Mouse (Mus musculus) gastrocnemius, postnatal 10 days (tissue): ENCODE measurements around the gene 1700016C15Rik. TPM values are rescaled to one million over a fixed set of nuclear protein-coding genes. Genes with fewer than 3 reads are reported as not detected.

Experiments used
- DNase-seq: peaks from one replicate; pipeline ENCODE4 v3.0.0; 2021; ENCODE audit warnings: mixed read lengths
- total RNA-seq, 2 experiments: library from RNA; stranded (reverse); gene quantifications; 2 replicates each; pipeline ENCODE4 v1.2.3; 2021

Gene 1700016C15Rik
- total RNA-seq, 2 experiments from 2014 or later = 0.61 TPM; not detected in 1

GRCm38 (mm10) chr1:177717057-177717835 lies 12.4 kb upstream of the 1700016C15Rik start:
- no peak for DNase-seq

GRCm38 (mm10) chr1:177718340-177719028 lies 11.1 kb upstream of the 1700016C15Rik start:
- no peak for DNase-seq

DNA sequence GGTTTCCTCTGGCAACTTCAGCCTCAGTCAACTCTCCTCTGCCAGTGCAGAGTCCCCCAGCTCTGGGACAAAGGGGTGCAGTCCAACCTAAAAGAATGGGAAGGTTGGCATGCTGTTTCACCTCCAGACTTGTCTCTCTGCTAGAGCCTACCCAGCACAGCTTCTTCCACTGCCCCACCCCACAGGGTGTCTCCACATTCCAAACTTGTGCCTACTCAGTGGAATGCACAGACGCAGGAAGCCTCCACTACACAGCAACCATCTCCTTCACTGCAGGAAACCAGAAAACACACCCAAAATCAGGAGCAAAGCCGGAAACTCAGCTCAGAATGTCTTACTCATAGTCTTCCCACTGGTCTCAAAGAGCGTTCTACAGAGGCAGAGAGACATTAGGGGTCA lies 10.6 kb upstream of the 1700016C15Rik start:
- DNase-seq = no peak

GRCm38 (mm10) chr1:177723786-177724185 lies 5.8 kb upstream of the 1700016C15Rik start:
- DNase-seq = no peak

- DNase-seq = no peak
Observed at GRCm38 (mm10) chr1:177726870-177727269, 2.7 kb upstream of the 1700016C15Rik start.

GRCm38 (mm10) chr1:177727883-177728525 lies 1.6 kb upstream of the 1700016C15Rik start:
- DNase-seq = no peak

GRCm38 (mm10) chr1:177731973-177732372 lies 2.4 kb downstream of the 1700016C15Rik start:
- no peak for DNase-seq

- DNase-seq = no peak
Observed at GRCm38 (mm10) chr1:177737505-177738105, 8.0 kb downstream of the 1700016C15Rik start.

DNA sequence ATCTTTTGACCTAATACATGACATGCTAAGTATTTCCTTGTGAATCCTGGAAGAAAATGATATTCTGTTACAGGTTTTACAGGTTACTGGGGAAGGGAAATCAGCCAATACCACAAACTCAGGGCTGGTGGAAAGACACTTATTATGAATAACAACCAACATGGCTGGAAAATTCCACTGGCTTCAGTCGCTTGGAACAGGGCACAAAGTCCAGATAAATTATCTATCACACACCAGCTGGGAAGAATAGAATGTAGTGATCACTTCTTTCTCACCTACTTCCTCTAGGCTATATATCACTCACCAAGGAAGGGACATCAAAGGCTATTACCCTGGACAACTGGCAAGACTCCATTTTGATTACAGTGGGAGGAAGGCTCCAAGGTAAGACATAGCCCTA lies 11.1 kb downstream of the 1700016C15Rik start:
- DNase-seq = no peak

DNA sequence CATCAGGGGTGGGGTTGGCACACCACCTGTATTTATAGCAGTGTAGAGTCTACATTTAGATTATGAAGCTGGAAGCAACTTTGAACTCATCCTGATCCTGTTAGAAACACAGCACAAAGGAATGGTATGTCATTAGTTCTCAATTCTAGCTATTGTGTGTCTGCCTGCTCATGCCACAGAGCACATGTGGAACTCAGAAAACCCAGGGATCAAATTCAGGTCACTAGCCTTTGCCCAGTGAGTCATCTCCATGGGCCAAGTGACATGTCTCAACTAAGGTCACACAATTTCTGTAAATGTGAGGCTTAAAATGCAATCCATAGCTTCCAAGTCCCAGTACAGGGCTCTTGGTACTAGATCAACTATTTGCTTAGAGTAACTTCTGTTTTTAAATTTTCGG lies 12.5 kb downstream of the 1700016C15Rik start:
- DNase-seq = no peak

DNA sequence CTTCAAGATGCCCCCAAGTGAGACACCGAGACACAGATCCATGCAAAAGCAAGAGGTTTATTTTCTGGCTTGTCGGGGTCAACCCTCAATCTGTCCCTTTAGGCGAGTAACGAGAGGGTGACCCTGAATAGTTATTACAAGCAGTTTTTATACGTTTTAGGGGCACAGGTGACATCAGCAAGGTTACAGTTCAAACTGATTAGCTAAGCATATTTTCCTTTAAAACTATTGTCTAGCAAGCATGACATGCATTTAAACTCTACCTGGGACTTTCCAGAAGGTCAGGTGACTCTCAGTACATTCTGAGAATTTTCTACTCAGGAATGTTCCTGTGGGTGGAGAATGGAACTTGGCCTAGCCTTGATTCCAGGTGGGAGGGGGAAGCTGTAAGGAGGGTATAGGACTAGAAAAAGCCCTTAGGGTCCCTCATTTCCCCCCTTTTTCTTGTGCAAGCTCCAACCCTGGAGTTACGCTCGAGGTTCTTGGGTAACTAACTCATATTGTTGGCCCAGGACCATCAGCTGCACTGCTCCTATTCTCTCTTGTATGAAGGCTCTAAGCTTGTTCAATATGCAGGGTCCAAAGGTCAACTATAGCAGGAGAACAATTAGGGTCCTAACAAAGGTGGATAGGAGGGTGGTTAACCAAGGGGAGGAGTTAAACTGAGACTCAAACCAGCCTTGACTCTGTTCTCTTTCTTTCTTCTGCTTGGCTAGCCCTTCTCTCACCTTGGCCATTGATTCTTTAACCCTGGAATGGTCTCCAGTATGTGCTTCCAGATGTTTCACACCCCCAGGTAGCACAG lies 15.1 kb downstream of the 1700016C15Rik start:
- DNase-seq = no peak

GRCm38 (mm10) chr1:177747869-177748540 lies 18.4 kb downstream of the 1700016C15Rik start:
- DNase-seq = no peak

GRCm38 (mm10) chr1:177753496-177753895 lies 23.9 kb downstream of the 1700016C15Rik start:
- no peak for DNase-seq

DNA sequence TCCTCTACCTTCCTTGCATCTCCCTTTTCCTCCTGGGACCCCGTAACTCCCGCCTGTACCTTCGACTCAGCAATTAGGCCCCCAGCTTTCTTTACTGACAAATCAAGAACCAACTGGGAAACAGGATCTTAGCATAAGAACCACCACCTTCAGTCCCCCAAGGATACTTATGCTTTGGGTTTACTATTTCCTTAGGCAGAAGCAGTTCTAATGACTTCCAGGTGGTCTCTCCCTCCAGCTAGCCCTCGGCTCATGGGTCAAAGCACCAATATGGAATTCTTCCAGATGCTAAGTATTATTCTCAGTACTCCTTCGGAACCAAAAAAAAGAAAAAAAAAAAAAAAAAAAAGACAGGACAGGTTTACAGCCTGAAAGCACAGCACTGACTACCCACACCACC lies 27.6 kb downstream of the 1700016C15Rik start:
- no peak for DNase-seq

- no peak for DNase-seq
Observed at GRCm38 (mm10) chr1:177768931-177769330, 39.3 kb downstream of the 1700016C15Rik start.

GRCm38 (mm10) chr1:177777397-177777796 lies 47.8 kb downstream of the 1700016C15Rik start:
- DNase-seq = no peak

- DNase-seq = no peak
Observed at GRCm38 (mm10) chr1:177792835-177793234, 63.2 kb downstream of the 1700016C15Rik start.

DNA sequence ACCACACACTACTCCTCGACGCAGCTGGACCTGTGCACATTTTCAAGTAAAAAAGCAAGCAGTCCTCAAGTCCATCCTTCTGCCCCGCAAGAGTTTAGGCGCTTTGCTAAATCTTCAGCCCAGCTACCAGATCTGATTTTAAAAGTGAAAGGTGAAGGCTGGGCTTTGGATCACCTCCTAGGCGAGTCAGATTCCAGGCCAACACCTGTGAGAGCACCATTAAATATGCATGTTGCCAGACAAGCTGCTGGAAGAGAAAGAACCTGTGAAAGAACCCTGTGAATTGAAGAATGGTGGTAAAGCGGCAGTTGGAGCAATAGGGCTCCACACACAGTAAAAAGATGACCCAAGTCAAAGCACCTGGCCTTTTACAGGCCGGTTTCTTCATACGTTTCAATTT lies 65.3 kb downstream of the 1700016C15Rik start:
- DNase-seq = no peak

DNA sequence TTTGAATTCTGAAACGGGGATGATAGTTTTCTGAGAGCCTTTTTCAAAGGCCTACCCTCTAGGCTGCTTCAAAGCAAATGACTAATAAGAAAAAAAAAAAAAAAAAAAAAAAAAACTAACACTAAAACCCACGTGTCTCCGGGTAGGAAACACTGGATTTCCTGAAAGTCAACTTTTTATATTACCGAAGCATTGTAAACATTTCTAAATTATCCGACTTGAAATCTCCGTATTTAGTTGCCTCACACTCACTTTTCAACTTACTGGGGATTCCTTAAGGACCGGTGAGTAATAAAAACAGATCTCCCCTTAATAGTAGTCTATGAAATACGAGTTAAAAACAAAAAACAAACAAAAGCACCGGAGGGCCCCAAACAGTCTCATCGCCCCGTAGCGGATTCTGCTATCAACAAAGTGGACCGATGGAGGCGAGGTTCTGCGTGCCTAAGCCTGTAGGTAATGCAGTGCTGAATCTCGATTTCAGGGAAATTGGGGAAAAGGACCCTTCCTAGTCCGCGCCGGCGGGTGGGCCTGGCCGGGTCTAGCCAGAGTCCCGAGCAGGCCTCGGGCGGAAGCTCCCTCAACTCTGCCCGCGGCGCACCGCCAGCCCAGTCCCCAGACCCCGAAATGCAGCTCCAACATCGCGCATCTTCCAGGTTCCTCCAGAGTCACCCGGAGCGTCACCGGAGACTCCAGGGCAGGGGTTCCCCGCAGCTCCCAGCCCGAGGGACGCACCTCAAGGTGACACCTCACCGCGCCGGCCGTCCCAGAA lies 66.0 kb downstream of the 1700016C15Rik start:
- DNase-seq = peak; percentile 57

- peak; percentile 100 for DNase-seq
Observed at GRCm38 (mm10) chr1:177796193-177796939, 66.8 kb downstream of the 1700016C15Rik start, which contains the start of gene Adss. Adss (minus strand) TSS chr1:177796511.
